ENCODE assay signal across 10 mouse cellular contexts in the genomic region with DNA sequence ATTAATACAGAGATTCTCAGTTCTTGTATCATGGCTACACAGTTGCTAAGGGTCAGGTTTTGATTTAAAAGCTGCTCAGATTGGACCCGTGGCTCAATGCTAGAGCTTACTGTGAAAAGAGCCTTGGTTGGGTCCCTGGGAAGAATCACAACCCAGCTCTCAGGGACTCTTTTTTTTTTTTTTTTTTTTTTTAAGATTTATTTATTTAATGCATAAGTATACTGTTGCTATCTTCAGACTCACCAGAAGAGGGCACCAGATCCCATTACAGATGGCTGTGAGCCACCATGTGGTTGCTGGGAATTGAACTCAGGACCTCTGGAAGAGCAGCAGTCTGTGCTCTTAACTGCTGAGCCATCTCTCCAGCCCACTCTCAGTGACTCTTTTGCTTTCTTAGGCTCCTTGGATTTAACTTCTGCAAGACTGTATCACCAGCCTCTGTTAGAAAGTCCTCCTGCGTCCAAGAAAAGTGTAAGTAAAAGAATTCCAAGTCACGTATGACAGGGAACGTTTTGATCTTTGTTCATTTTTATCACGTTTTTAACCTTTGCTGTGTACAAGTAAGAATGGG. TPM values are rescaled to one million over a fixed set of nuclear protein-coding genes. Genes with fewer than 3 reads are reported as not detected.
A peak's percentile ranks its signal among the peaks of the same experiment; 100 is the strongest.
DNase-seq lines count a peak whose midpoint lies in the region; ATAC-seq and TF ChIP-seq lines count a peak whose summit lies in the region.
"Had no signal": no experiment of that assay in that cellular context is flagged by ENCODE, and none has a peak within 500 bp of the region (broad histone marks: within the 10 kb centered on the region; RNA-seq: fewer than 3 reads in every experiment).

No protein-coding gene starts in this region.

- DNase-seq in lung, postnatal 0 days (ENCODE audit: low spot score) = no peak
- DNase-seq in lung, postnatal 14 days = no peak
- DNase-seq in T-cell, adult 2 months (ENCODE audit: low spot score) = peak; percentile 27
- DNase-seq in yolk sac, embryonic 10.5 days (ENCODE audit: low spot score) = no peak
- DNase-seq: adrenal gland, postnatal 14 days; right cerebral cortex, postnatal 4 days had no signal

- no peak overlapping the region for H3K4me2 ChIP-seq in lung, postnatal 0 days (replicated peaks; ENCODE audit: low read depth, low read length)
- H3K4me2 ChIP-seq in hindbrain, embryonic 13.5 days = peak overlapping the region; percentile 89
- no peak overlapping the region for H3K4me2 ChIP-seq in intestine, embryonic 16.5 days (ENCODE audit: low read depth, low read length)

- peaks cover 3% of the 10 kb centered on the region; the same call in 1 of the 2 replicates for H3K4me1 ChIP-seq in lung, postnatal 0 days (ENCODE audit: insufficient read depth, low read depth, low read length)
- H3K4me1 ChIP-seq in hindbrain, embryonic 13.5 days (replicated peaks) = peaks cover 38% of the 10 kb centered on the region
- H3K4me1 ChIP-seq in small intestine, adult 2 months (ENCODE audit: control insufficient read depth, insufficient read depth, insufficient read length, low read length) = peaks cover 7% of the 10 kb centered on the region; the same call in 1 of the 2 replicates
- peaks cover 9% of the 10 kb centered on the region for H3K4me1 ChIP-seq in intestine, embryonic 16.5 days (ENCODE audit: control insufficient read depth, insufficient read depth, low read length)

- H3K27ac ChIP-seq in lung, postnatal 0 days (ENCODE audit: low read length) = no peak overlapping the region
- H3K27ac ChIP-seq in hindbrain, embryonic 13.5 days = no peak overlapping the region
- H3K27ac ChIP-seq in small intestine, adult 2 months (ENCODE audit: insufficient read depth, low read depth, low read length) = no peak overlapping the region
- H3K27ac ChIP-seq in intestine, embryonic 16.5 days (ENCODE audit: low read length) = no peak overlapping the region

- peaks cover 5% of the 10 kb centered on the region; the same call in 1 of the 2 replicates for H3K36me3 ChIP-seq in lung, postnatal 0 days (ENCODE audit: insufficient read depth, low read length)
- peaks cover 42% of the 10 kb centered on the region for H3K36me3 ChIP-seq in hindbrain, embryonic 13.5 days
- H3K36me3 ChIP-seq in small intestine, adult 2 months (ENCODE audit: control insufficient read depth, insufficient read depth, low read length) = peaks cover 16% of the 10 kb centered on the region
- H3K36me3 ChIP-seq in intestine, embryonic 16.5 days (ENCODE audit: control insufficient read depth, insufficient read depth, low read length) = peaks cover 3% of the 10 kb centered on the region

- WGBS in lung, postnatal 0 days = 78% methylated on average over 5 of the region's 5 CpGs
- WGBS in hindbrain, embryonic 13.5 days = 79% methylated on average over 5 of the region's 5 CpGs
- WGBS in small intestine, adult 2 months = 79% methylated on average over 5 of the region's 5 CpGs
- 77% methylated on average over 5 of the region's 5 CpGs for WGBS in intestine, embryonic 16.5 days

- no peak for ATAC-seq in lung, postnatal 0 days
- ATAC-seq in hindbrain, embryonic 13.5 days (ENCODE audit: low FRiP score) = no peak
- ATAC-seq in intestine, embryonic 16.5 days = no peak

- no peak overlapping the region for H3K9ac ChIP-seq in lung, postnatal 0 days (replicated peaks; ENCODE audit: low read depth)
- no peak overlapping the region for H3K9ac ChIP-seq in hindbrain, embryonic 13.5 days
- H3K9ac ChIP-seq in intestine, embryonic 16.5 days (ENCODE audit: low read depth, low read length) = no peak overlapping the region

- peak; percentile 40 for TF ChIP-seq CTCF in lung, postnatal 0 days (IDR thresholded peaks at IDR 0.05)
- TF ChIP-seq CTCF in small intestine, adult 2 months (IDR thresholded peaks at IDR 0.05; ENCODE audit: extremely low read depth, insufficient read length, insufficient replicate concordance, low read depth, low read length) = peak; percentile 27; the same call in 1 of the 2 replicates

- H3K27me3 ChIP-seq in lung, postnatal 0 days (replicated peaks; ENCODE audit: insufficient read depth, low read length) = no peaks in the 10 kb centered on the region
- no peaks in the 10 kb centered on the region for H3K27me3 ChIP-seq in hindbrain, embryonic 13.5 days
- H3K27me3 ChIP-seq in small intestine, adult 2 months (ENCODE audit: control insufficient read depth, insufficient read depth, low read length) = no peaks in the 10 kb centered on the region
- no peaks in the 10 kb centered on the region for H3K27me3 ChIP-seq in intestine, embryonic 16.5 days (replicated peaks; ENCODE audit: control insufficient read depth, insufficient read depth, low read length)

- H3K4me3 ChIP-seq in lung, postnatal 0 days (ENCODE audit: low read depth, low read length) = no peak overlapping the region
- no peak overlapping the region for H3K4me3 ChIP-seq in hindbrain, embryonic 13.5 days
- H3K4me3 ChIP-seq in small intestine, adult 2 months (ENCODE audit: low read depth, low read length) = no peak overlapping the region
- no peak overlapping the region for H3K4me3 ChIP-seq in intestine, embryonic 16.5 days (ENCODE audit: low read length)

- TF ChIP-seq POLR2A in small intestine, adult 2 months (IDR thresholded peaks at IDR 0.05; ENCODE audit: low read depth, low read length) = no peak

- H3K9me3 ChIP-seq in lung, postnatal 0 days (ENCODE audit: low read length) = no peaks in the 10 kb centered on the region
- H3K9me3 ChIP-seq in hindbrain, embryonic 13.5 days = no peaks in the 10 kb centered on the region
- no peaks in the 10 kb centered on the region for H3K9me3 ChIP-seq in intestine, embryonic 16.5 days (ENCODE audit: control insufficient read depth, low read length)

- TF ChIP-seq EP300 in lung, postnatal 0 days (IDR thresholded peaks at IDR 0.05) = no peak

RNA-seq across cellular contexts. Expression of a gene that starts 2.7 kb away (rescaled TPM):
- polyA plus RNA-seq in lung, postnatal 0 days (2015; fragmentation: Nextera tagmentation; extraction: Ambion mirVana) = 8.1 TPM in 2 replicates
- 16.3 TPM in 2 replicates for polyA plus RNA-seq in hindbrain, embryonic 13.5 days (2015; fragmentation: Nextera tagmentation; extraction: Ambion mirVana)
- 0.63 and 1.2 TPM in 2 replicates for polyA plus RNA-seq in small intestine, adult 2 months (2012; rRNA removed)
- polyA plus RNA-seq in intestine, embryonic 16.5 days (2015; fragmentation: Nextera tagmentation; extraction: Ambion mirVana) = 7.3 and 11.0 TPM in 2 replicates

RNA-seq across cellular contexts. Expression of a gene that starts 2.9 kb away (rescaled TPM):
- polyA plus RNA-seq in lung, postnatal 0 days (2015; fragmentation: Nextera tagmentation; extraction: Ambion mirVana) = 33.3 and 36.2 TPM in 2 replicates
- 93.2 and 96.7 TPM in 2 replicates for polyA plus RNA-seq in hindbrain, embryonic 13.5 days (2015; fragmentation: Nextera tagmentation; extraction: Ambion mirVana)
- polyA plus RNA-seq in small intestine, adult 2 months (2012; rRNA removed) = 7.4 and 7.9 TPM in 2 replicates
- 101 TPM in 2 replicates for polyA plus RNA-seq in intestine, embryonic 16.5 days (2015; fragmentation: Nextera tagmentation; extraction: Ambion mirVana)

RNA-seq across cellular contexts. Expression of a gene that starts 28.1 kb away (rescaled TPM):
- 0.86 and 1.0 TPM in 2 replicates for polyA plus RNA-seq in lung, postnatal 0 days (2015; fragmentation: Nextera tagmentation; extraction: Ambion mirVana)
- not detected in 2 replicates for polyA plus RNA-seq in hindbrain, embryonic 13.5 days (2015; fragmentation: Nextera tagmentation; extraction: Ambion mirVana)
- not detected in 2 replicates for polyA plus RNA-seq in small intestine, adult 2 months (2012; rRNA removed)
- not detected in 2 replicates for polyA plus RNA-seq in intestine, embryonic 16.5 days (2015; fragmentation: Nextera tagmentation; extraction: Ambion mirVana)
- polyA plus RNA-seq: embryonic facial prominence, embryonic 11.5 days had no signal
